Mouse (Mus musculus) gastrocnemius, postnatal 25 days (tissue): ENCODE results near the gene Clic5. TPM values are rescaled to one million over a fixed set of nuclear protein-coding genes. Genes with fewer than 3 reads are reported as not detected.

Experiments used
- DNase-seq: peaks from one replicate; pipeline ENCODE4 v3.0.0; 2022
- total RNA-seq, 2 experiments: library from RNA; stranded (reverse); gene quantifications; 1 replicate in 1 of 2; 2 replicates in 1 of 2; pipeline ENCODE4 v1.2.3; 2021

Clic5 gene
- total RNA-seq, 2 experiments from 2014 or later = 137 to 153 TPM

GRCm38 (mm10) chr17:44192981-44193380 is 4.6 kb downstream of the Clic5 start:
- peak; percentile 24 for DNase-seq

GRCm38 (mm10) chr17:44199158-44199557 is 10.8 kb downstream of the Clic5 start:
- no peak for DNase-seq

GRCm38 (mm10) chr17:44202952-44203351 is 14.6 kb downstream of the Clic5 start:
- DNase-seq = no peak

- DNase-seq = no peak
Observed at GRCm38 (mm10) chr17:44204787-44205186, 16.4 kb downstream of the Clic5 start.

DNA sequence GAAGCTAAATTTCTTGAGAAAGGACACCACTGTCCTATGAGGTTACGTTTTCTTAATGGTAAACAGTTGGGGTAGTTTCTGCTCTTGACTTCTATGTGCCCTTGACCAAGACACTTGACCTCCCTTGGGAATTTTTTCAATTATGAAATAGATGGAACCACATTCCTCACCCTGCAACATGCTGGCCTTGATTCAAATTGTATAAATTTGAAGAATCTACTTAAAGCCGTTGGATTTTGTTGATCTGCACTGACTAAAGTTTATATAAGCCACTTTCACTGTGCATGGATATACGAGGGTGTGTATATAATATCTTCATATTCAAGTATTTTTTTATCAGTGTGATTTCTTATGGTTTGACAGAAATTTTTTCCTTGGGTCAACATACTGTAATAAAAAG is 17.2 kb downstream of the Clic5 start:
- DNase-seq = no peak

DNA sequence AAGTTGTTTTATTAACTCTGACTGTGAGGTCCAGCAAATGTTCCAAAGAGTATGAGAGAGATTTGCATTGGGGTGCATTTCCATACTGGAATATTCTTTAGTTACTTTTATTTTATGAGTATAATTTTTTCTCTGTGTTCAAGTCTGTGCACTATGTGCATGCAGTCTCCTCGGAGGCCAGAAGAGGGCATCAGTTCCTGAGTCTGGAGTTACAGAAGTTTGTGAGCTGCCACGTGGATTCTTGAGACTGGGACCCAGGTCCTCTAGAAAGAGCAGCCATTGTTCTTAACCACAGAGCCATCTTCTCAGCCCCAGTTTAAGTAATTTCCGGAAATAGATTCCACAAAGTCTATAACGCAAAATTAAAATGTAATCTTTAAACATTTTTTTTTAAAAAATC is 20.5 kb downstream of the Clic5 start:
- no peak for DNase-seq

- DNase-seq = no peak
Observed at GRCm38 (mm10) chr17:44212960-44213619, 24.7 kb downstream of the Clic5 start.

DNA sequence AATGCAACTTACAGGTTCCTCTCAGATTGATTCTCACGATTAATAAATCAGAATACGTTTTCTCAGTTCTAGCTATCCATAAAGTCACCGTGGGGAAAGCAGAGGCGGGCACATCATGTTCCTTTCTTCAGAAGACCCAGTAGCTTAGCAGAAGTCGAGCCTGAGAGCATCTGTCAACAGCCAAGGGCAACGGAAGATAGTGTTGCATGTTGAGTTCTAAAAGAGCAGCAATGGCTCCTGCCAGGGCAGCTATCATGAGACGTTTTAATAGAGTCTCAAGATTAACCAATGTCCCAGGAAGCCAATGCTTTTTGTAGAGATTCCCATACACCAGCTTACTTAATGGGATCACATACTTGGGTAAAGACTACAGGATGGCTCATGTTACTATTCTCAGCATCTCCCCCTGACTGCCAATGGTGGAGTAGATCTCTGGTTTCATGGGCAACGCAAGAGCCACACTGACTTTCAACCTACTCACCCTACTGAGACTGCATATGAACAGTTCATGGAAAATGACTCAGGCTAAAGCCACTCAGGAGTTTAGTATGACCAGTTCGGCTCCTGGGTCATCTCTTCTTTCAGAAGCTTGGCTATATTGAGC is 26.9 kb downstream of the Clic5 start:
- peak; percentile 60 for DNase-seq

- no peak for DNase-seq
Observed at GRCm38 (mm10) chr17:44217185-44217584, 28.8 kb downstream of the Clic5 start.

GRCm38 (mm10) chr17:44219943-44220342 is 31.6 kb downstream of the Clic5 start:
- no peak for DNase-seq

GRCm38 (mm10) chr17:44228428-44228827 is 40.0 kb downstream of the Clic5 start:
- DNase-seq = no peak

- peak; percentile 27 for DNase-seq
Observed at GRCm38 (mm10) chr17:44230083-44230482, 41.7 kb downstream of the Clic5 start.

DNA sequence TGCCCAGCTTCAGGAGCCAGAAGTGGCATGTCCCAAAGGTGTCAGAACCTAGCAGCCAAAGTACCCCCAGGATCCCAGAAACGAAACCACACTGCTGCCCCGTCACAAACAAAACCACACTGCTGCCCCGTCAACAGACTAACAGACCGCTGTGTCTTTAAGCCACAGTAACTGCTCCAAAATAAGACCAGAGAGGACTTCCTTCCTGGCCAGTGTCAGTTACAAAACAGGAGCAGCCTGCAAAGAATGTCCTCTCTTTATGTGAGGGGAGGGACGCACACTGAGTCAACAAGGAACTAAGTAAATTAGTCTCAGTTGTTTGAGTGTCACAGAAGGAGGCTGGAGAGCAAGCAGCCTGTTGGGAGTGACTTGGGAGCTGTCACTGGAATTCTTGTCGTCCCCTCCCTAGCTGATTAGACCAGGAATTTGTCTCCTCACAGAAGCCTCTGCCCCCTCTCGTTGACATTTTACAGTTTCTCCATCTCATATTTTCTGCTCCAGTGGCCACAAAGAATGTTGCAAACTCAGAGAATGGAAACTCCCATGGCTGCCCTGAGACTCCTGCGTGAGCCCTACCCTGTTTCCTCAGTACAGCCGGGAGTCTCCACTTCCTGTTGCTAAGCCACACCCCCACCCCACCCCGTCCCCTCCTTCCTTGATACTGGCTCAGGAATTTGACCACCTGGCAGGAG is 50.8 kb downstream of the Clic5 start:
- DNase-seq = peak; percentile 33

- no peak for DNase-seq
Observed at GRCm38 (mm10) chr17:44240742-44241141, 52.4 kb downstream of the Clic5 start.

DNA sequence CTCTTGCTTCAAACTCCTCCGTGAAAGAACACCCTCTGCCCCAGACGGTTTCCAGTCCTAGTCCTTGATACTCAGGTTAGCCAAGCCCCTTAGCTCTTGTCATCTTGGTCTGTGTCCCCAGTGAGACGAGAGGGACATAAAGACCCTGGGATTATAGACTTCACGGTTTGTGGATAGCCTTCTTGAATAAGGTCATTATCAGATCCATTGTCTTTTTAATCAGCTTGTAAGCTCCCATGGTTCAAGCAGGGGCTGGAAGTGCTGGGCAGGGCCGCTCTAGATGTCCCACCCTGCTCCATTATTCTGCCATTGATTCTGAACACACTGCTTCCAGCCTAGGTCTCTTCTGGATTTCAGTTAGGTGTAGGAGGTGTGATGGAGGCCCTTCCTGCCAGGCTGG is 55.7 kb downstream of the Clic5 start:
- DNase-seq = no peak

DNA sequence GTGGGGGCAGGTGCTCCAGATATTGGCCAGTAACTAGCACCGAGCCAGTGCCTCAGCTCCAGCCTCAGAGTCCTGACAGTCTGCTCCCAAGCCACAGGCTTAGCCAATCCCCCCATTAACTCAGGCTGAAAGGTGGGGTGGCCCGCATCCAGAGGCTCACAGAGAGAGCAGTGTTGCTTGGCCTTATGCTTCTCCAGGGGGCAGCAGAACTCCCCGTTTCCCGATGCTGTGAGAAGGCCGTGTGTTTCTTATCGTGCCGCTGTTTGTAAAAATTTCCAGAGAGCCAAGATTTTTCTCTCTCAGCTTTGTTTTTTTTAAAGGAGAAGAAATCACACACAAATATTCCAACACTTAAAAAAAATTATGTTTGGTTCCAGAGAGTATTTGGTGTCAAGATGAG is 56.2 kb downstream of the Clic5 start:
- no peak for DNase-seq

DNA sequence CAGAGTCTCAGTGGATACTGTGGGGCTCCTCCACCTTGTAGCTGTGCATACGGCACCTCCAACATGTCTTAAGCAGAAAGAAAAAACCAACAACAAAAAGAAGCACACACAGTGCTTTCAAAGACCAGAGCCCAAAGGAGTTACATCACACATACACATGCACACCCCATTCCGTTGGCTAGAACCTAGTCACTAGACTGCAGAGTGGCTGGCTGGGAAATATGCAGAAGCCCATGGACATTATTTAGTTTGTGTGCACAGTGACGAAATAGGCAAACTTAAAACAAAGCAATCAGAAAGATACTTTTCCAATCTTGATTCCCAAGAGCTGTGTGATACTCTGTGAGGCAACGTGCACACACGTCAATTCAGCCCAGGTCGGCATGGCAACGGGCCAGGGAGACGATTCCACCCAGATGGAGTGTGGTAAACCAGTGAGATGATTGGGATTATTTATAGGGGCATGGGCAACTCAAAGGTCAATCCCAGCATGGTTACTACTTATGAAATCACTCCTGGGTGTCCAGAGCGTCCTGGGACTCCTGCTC is 57.8 kb downstream of the Clic5 start:
- no peak for DNase-seq

DNA sequence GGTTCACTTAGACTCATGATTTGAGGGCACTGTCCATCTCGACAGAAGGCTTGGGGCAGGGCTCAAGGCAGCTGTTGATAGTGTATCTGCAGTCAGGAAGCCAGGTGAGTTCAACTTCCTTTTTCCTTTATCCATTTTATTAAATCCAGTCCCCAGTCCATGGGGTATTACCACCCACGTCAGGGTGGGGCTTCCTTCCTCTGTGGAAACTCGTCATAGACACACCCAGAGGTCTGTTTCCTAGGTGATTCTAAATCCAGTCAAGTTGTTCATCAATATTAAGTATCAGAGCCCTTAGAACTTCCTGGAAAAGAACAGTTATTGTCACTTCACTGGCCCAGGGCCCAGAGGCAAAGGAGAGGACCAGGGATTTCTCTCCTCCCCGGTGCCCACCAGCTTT is 61.2 kb downstream of the Clic5 start:
- no peak for DNase-seq

DNA sequence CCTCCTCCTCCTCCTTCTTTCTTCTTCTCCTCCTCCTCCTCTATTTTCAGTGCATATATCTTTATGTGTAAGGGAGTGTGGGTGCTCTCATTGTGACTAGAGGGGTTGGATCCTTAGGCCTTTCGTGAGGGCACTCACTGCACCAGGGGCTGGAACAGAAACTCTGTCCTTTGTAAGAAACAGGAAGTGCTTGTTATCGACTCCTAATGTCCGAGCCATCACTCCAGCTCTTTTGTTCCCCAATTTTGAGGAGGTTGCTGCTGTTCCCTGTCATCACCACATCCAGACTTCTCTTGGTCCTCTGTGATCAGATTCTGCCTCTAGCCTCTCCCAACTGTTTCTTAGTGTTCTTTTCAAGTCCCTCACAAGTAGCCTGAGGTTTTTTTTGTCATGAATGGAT is 64.3 kb downstream of the Clic5 start:
- no peak for DNase-seq

- no peak for DNase-seq
Observed at GRCm38 (mm10) chr17:44254698-44255097, 66.3 kb downstream of the Clic5 start.

- DNase-seq = peak; percentile 58
Observed at GRCm38 (mm10) chr17:44256583-44256982, 68.2 kb downstream of the Clic5 start.

GRCm38 (mm10) chr17:44259245-44259644 is 70.9 kb downstream of the Clic5 start:
- no peak for DNase-seq

DNA sequence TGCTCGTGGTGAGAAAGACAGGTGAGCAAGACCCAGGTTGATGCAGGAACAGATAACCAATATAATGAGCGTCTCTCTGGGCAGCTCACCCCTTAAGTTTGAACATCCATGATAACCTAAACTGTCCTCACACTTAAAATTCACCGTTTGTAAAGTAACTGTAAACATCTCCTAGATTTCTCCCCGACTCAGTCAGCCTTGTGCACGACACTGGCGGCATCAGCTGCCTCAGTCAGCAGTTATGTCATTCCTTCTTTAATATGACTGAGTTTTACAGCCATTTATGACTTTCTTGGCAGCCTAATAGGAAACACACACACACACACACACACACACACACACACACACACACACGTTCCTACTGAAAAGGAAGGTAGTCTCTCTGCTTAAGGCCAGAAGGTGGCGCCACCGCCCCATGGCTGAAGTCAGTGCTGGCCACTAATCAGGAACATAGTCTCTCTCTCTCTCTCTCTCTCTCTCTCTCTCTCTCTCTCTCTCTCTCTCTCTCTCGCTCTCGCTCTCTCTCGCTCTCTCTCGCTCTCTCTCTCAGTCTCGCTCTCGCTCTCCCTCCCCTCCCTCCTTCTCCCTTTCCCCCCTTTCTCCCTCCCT is 73.3 kb downstream of the Clic5 start:
- DNase-seq = peak; percentile 41
